Mouse (Mus musculus) bone marrow, adult 2 months (tissue): ENCODE measurements around the gene Dync1i2.

Source experiments
- CTCF ChIP-seq: fragments of 200-500 bp; IDR thresholded peaks from 2 replicates; pipeline ENCODE4 v1.5.1; 2011; ENCODE audit warnings: low read length, control low read depth; ENCODE audit not compliant: control insufficient read depth, insufficient read depth
- POLR2A ChIP-seq: fragments of 200-500 bp; IDR thresholded peaks from 2 replicates; pipeline ENCODE4 v1.6.1; 2011; ENCODE audit warnings: low read depth, mild to moderate bottlenecking, control low read depth, low read length, borderline replicate concordance; ENCODE audit not compliant: control insufficient read depth

GRCm38 (mm10) chr2:71245416-71245815 lies 33.9 kb downstream of the Dync1i2 start:
- TF ChIP-seq CTCF: no peak
- no peak for TF ChIP-seq POLR2A
